Mouse (Mus musculus) forebrain, embryonic 10.5 days (tissue): ENCODE measurements around the gene Gab2. TPM values are rescaled to one million over a fixed set of nuclear protein-coding genes. Genes with fewer than 3 reads are reported as not detected.
A peak's percentile ranks its signal among the peaks of the same experiment; 100 is the strongest.
"Not testable (repeated sequence)": the region's sequence is repeated elsewhere in the genome, so short reads cannot be mapped to it uniquely, and the experiment has no call there.

Source experiments
- DNase-seq: peaks from one replicate; pipeline ENCODE4 v3.0.0-alpha.2; 2017; ENCODE audit warnings: low spot score; ENCODE audit errors: extremely low spot score
- H3K27ac ChIP-seq: fragments of 300-500 bp; sonication (generic); 2 replicates; pipeline ENCODE4 v1.5.1; 2016; ENCODE audit warnings: mild to moderate bottlenecking
- H3K27me3 ChIP-seq: fragments of 300-500 bp; sonication (generic); 2 replicates; pipeline ENCODE4 v1.6.1; 2016; ENCODE audit warnings: mild to moderate bottlenecking; ENCODE audit not compliant: poor library complexity, severe bottlenecking
- H3K36me3 ChIP-seq: fragments of 300-500 bp; sonication (generic); replicated peaks from 2 replicates; pipeline ENCODE4 v1.6.1; 2016; ENCODE audit warnings: mild to moderate bottlenecking, moderate library complexity
- H3K4me1 ChIP-seq: fragments of 300-500 bp; sonication (generic); 2 replicates; pipeline ENCODE4 v1.6.1; 2016
- H3K4me3 ChIP-seq: fragments of 300-500 bp; sonication (generic); 2 replicates; pipeline ENCODE4 v1.5.1; 2016; ENCODE audit warnings: mild to moderate bottlenecking, moderate library complexity
- H3K9me3 ChIP-seq: fragments of 300-500 bp; sonication (generic); 2 replicates; pipeline ENCODE4 v1.6.1; 2016; ENCODE audit warnings: mild to moderate bottlenecking, moderate library complexity
- WGBS: fragments of 180-500 bp; shearing (Covaris S2); methylation state at CpG from one replicate; pipeline ENCODE4 v1.1.7; 2016; 5-methylcytosine and 5-hydroxymethylcytosine counted together
- polyA plus RNA-seq: library from polyadenylated mRNA; unstranded; fragments of >200 nt; fragmentation: Nextera tagmentation; extraction: Ambion mirVana; gene quantifications from 2 replicates; pipeline ENCODE4 v1.2.1, GENCODE M21; 2016

Gene Gab2
- polyA plus RNA-seq, 1 experiment from 2014 or later = 5.2 TPM

- Histone ChIP-seq H3K9me3 (no peaks in the 10 kb centered on the region), H3K4me1 (no peaks in the 10 kb centered on the region), H3K27me3 (no peaks in the 10 kb centered on the region), H3K4me3 (no peak overlapping the region), H3K36me3 (0 out of 2 replicates have a peak, but pooled peaks cover 4% of the 10 kb centered on the region), H3K27ac (no peak overlapping the region)
- DNase-seq = no peak
- WGBS = 87% methylated on average over 2 of the region's 2 CpGs
Observed at GRCm38 (mm10) chr7:97223836-97224235, 142.4 kb downstream of the Gab2 start.

GRCm38 (mm10) chr7:97245261-97245949 lies 164.0 kb downstream of the Gab2 start:
- DNase-seq = no peak
- H3K9me3 ChIP-seq = no peaks in the 10 kb centered on the region
- H3K27me3 ChIP-seq = no peaks in the 10 kb centered on the region
- H3K36me3 ChIP-seq = no peaks in the 10 kb centered on the region
- no peaks in the 10 kb centered on the region for H3K4me1 ChIP-seq
- no peak overlapping the region for H3K4me3 ChIP-seq
- H3K27ac ChIP-seq = no peak overlapping the region
- 88% methylated on average over 2 of the region's 2 CpGs for WGBS

- H3K4me1 ChIP-seq, DNase-seq, H3K27me3 ChIP-seq, H3K27ac ChIP-seq, H3K9me3 ChIP-seq, H3K36me3 ChIP-seq, H3K4me3 ChIP-seq: not testable (repeated sequence)
- 69% methylated on average over 2 of the region's 2 CpGs for WGBS
Observed at GRCm38 (mm10) chr7:97245950-97246578, 164.7 kb downstream of the Gab2 start.

GRCm38 (mm10) chr7:97247661-97248060 lies 166.3 kb downstream of the Gab2 start:
- 75% methylated on average over 1 of the region's 1 CpGs for WGBS
- H3K27ac ChIP-seq = no peak overlapping the region
- H3K9me3 ChIP-seq = no peaks in the 10 kb centered on the region

GRCm38 (mm10) chr7:97248136-97248535 lies 166.8 kb downstream of the Gab2 start:
- Histone ChIP-seq H3K4me1 (no peaks in the 10 kb centered on the region), H3K27me3 (no peaks in the 10 kb centered on the region), H3K4me3 (no peak overlapping the region), H3K9me3 (no peaks in the 10 kb centered on the region), H3K27ac (no peak overlapping the region), H3K36me3 (no peaks in the 10 kb centered on the region)
- WGBS = 87% methylated on average over 5 of the region's 5 CpGs
- DNase-seq = no peak

More at GRCm38 (mm10) chr7:97247661-97248060, 166.3 kb downstream of the Gab2 start:
- Histone ChIP-seq H3K36me3 (no peaks in the 10 kb centered on the region), H3K27me3 (no peaks in the 10 kb centered on the region), H3K4me3 (no peak overlapping the region), H3K4me1 (no peaks in the 10 kb centered on the region)
- no peak for DNase-seq

- 83% methylated on average over 2 of the region's 2 CpGs for WGBS
Observed at GRCm38 (mm10) chr7:97251638-97252037, 170.3 kb downstream of the Gab2 start.

GRCm38 (mm10) chr7:97262541-97262940 lies 181.2 kb downstream of the Gab2 start:
- Histone ChIP-seq H3K4me3 (no peak overlapping the region), H3K9me3 (no peaks in the 10 kb centered on the region), H3K27ac (no peak overlapping the region), H3K36me3 (no peaks in the 10 kb centered on the region), H3K4me1 (no peaks in the 10 kb centered on the region), H3K27me3 (no peaks in the 10 kb centered on the region)
- DNase-seq = no peak
- 76% methylated on average over 1 of the region's 1 CpGs for WGBS

More at GRCm38 (mm10) chr7:97251638-97252037, 170.3 kb downstream of the Gab2 start:
- DNase-seq = no peak
- H3K9me3 ChIP-seq = no peaks in the 10 kb centered on the region
- H3K36me3 ChIP-seq = no peaks in the 10 kb centered on the region
- H3K4me3 ChIP-seq = no peak overlapping the region
- no peaks in the 10 kb centered on the region for H3K27me3 ChIP-seq
- H3K27ac ChIP-seq = no peak overlapping the region
- H3K4me1 ChIP-seq = no peaks in the 10 kb centered on the region

- Histone ChIP-seq H3K36me3 (0 out of 2 replicates have a peak, but pooled peaks cover 4% of the 10 kb centered on the region), H3K4me3 (no peak overlapping the region), H3K27me3 (no peaks in the 10 kb centered on the region), H3K9me3 (no peaks in the 10 kb centered on the region), H3K27ac (no peak overlapping the region), H3K4me1 (no peaks in the 10 kb centered on the region)
- DNase-seq = no peak
Observed at GRCm38 (mm10) chr7:97270367-97270766, 189.0 kb downstream of the Gab2 start.

- H3K4me3 ChIP-seq = no peak overlapping the region
- no peaks in the 10 kb centered on the region for H3K4me1 ChIP-seq
- DNase-seq = no peak
- H3K27me3 ChIP-seq = no peaks in the 10 kb centered on the region
- no peak overlapping the region for H3K27ac ChIP-seq
- 97% methylated on average over 1 of the region's 1 CpGs for WGBS
- H3K9me3 ChIP-seq = no peaks in the 10 kb centered on the region
- 0 out of 2 replicates have a peak, but pooled peaks cover 4% of the 10 kb centered on the region for H3K36me3 ChIP-seq
Observed at GRCm38 (mm10) chr7:97271068-97271467, 189.7 kb downstream of the Gab2 start.

GRCm38 (mm10) chr7:97296986-97297385 lies 215.6 kb downstream of the Gab2 start:
- 65% methylated on average over 2 of the region's 2 CpGs for whole genome bisulfite sequencing
- peak; percentile 4 for DNase-seq

GRCm38 (mm10) chr7:97297466-97297865 lies 216.1 kb downstream of the Gab2 start:
- Histone ChIP-seq H3K9me3 (no peaks in the 10 kb centered on the region), H3K27me3 (no peaks in the 10 kb centered on the region), H3K36me3 (no peaks in the 10 kb centered on the region), H3K4me3 (no peak overlapping the region), H3K4me1 (no peaks in the 10 kb centered on the region), H3K27ac (no peak overlapping the region)
- WGBS = 2% methylated on average over 2 of the region's 2 CpGs
- DNase-seq = peak; percentile 30

More at GRCm38 (mm10) chr7:97296986-97297385, 215.6 kb downstream of the Gab2 start:
- no peaks in the 10 kb centered on the region for H3K9me3 ChIP-seq
- no peak overlapping the region for H3K27ac ChIP-seq
- H3K4me1 ChIP-seq = no peaks in the 10 kb centered on the region
- no peak overlapping the region for H3K4me3 ChIP-seq
- no peaks in the 10 kb centered on the region for H3K36me3 ChIP-seq
- no peaks in the 10 kb centered on the region for H3K27me3 ChIP-seq

- Histone ChIP-seq H3K9me3 (no peaks in the 10 kb centered on the region), H3K27me3 (no peaks in the 10 kb centered on the region), H3K27ac (no peak overlapping the region), H3K4me1 (no peaks in the 10 kb centered on the region), H3K4me3 (no peak overlapping the region), H3K36me3 (no peaks in the 10 kb centered on the region; the same call in 1 of the 2 replicates)
- DNase-seq = no peak
- WGBS = 88% methylated on average over 2 of the region's 2 CpGs
Observed at GRCm38 (mm10) chr7:97298279-97298678, 216.9 kb downstream of the Gab2 start.

- Histone ChIP-seq H3K36me3 (peaks cover 6% of the 10 kb centered on the region), H3K9me3 (no peaks in the 10 kb centered on the region), H3K27ac (no peak overlapping the region), H3K4me3 (no peak overlapping the region), H3K27me3 (no peaks in the 10 kb centered on the region), H3K4me1 (no peaks in the 10 kb centered on the region)
- DNase-seq = no peak
- WGBS = 84% methylated on average over 6 of the region's 6 CpGs
Observed at GRCm38 (mm10) chr7:97298943-97299342, 217.6 kb downstream of the Gab2 start.
